Mouse (Mus musculus): ENCODE data around the gene Rbm17. TPM values are rescaled to one million over a fixed set of nuclear protein-coding genes. Genes with fewer than 3 reads are reported as not detected.

Gene Rbm17
- polyA plus RNA-seq (2012; ENCODE audit: insufficient read depth, insufficient read length, missing spikeins) = 45.1 and 48.5 TPM in 2 replicates

- Histone ChIP-seq H3K27ac (replicated peaks; ENCODE audit: low read depth, low read length) (peak within 1 kb of the TSS; percentile 36), H3K4me3 (ENCODE audit: insufficient read depth, low read depth, low read length) (peak within 1 kb of the TSS; percentile 83), H3K4me1 (ENCODE audit: control insufficient read depth, insufficient read depth, insufficient read length, low read length) (peaks cover 7% of the 10 kb centered on the region; the same call in 1 of the 2 replicates)
Measured at GRCm38 (mm10) chr2:11604053-11604452, at the start of gene Rbm17. Gene Rbm17 (minus strand): TSS chr2:11604153.

GRCm38 (mm10) chr2:11653330-11653729 lies 49.4 kb upstream of the Rbm17 start:
- no peak overlapping the region for H3K27ac ChIP-seq (replicated peaks; ENCODE audit: low read depth, low read length)
- 0 out of 2 replicates have a peak, but pooled peaks cover 3% of the 10 kb centered on the region for H3K4me1 ChIP-seq (ENCODE audit: control insufficient read depth, insufficient read depth, insufficient read length, low read length)
- H3K4me3 ChIP-seq (ENCODE audit: insufficient read depth, low read depth, low read length) = no peak overlapping the region

GRCm38 (mm10) chr2:11652780-11653179 lies 48.8 kb upstream of the Rbm17 start:
- no peak overlapping the region for H3K27ac ChIP-seq (replicated peaks; ENCODE audit: low read depth, low read length)
- 0 out of 2 replicates have a peak, but pooled peaks cover 3% of the 10 kb centered on the region for H3K4me1 ChIP-seq (ENCODE audit: control insufficient read depth, insufficient read depth, insufficient read length, low read length)
- no peak overlapping the region for H3K4me3 ChIP-seq (ENCODE audit: insufficient read depth, low read depth, low read length)

GRCm38 (mm10) chr2:11652196-11652595 lies 48.2 kb upstream of the Rbm17 start:
- H3K4me3 ChIP-seq (ENCODE audit: insufficient read depth, low read depth, low read length) = no peak overlapping the region
- H3K27ac ChIP-seq (replicated peaks; ENCODE audit: low read depth, low read length) = no peak overlapping the region
- peaks cover 3% of the 10 kb centered on the region; the same call in 1 of the 2 replicates for H3K4me1 ChIP-seq (ENCODE audit: control insufficient read depth, insufficient read depth, insufficient read length, low read length)

GRCm38 (mm10) chr2:11651476-11651875 lies 47.5 kb upstream of the Rbm17 start:
- H3K4me1 ChIP-seq (ENCODE audit: control insufficient read depth, insufficient read depth, insufficient read length, low read length) = peaks cover 3% of the 10 kb centered on the region; the same call in 1 of the 2 replicates
- no peak overlapping the region for H3K4me3 ChIP-seq (ENCODE audit: insufficient read depth, low read depth, low read length)
- H3K27ac ChIP-seq (replicated peaks; ENCODE audit: low read depth, low read length) = no peak overlapping the region

DNA sequence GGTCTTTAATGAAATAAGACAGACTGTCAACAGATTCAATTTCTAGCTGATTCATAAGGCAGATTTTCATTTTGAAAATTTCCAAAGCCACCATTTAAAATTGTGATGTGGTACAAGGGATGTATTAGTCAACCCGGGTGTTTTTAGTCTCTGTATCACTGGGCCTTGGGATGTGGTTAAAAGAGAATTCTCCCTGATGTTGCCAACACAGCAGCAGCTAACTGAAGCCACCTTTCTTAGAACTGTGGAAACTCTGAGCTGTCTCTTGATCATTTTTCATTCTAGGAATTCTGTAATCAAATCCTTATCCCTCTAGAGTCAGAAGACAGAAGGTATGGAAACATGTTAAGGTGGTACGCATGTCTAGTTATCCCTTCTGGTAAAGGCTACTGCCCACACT lies 41.3 kb upstream of the Rbm17 start:
- no peak overlapping the region for H3K27ac ChIP-seq (replicated peaks; ENCODE audit: low read depth, low read length)
- H3K4me1 ChIP-seq (ENCODE audit: control insufficient read depth, insufficient read depth, insufficient read length, low read length) = peaks cover 2% of the 10 kb centered on the region
- H3K4me3 ChIP-seq (ENCODE audit: insufficient read depth, low read depth, low read length) = no peak overlapping the region

GRCm38 (mm10) chr2:11644057-11644456 lies 40.1 kb upstream of the Rbm17 start:
- H3K27ac ChIP-seq (replicated peaks; ENCODE audit: low read depth, low read length) = no peak overlapping the region
- no peak overlapping the region for H3K4me3 ChIP-seq (ENCODE audit: insufficient read depth, low read depth, low read length)
- peaks cover 2% of the 10 kb centered on the region for H3K4me1 ChIP-seq (ENCODE audit: control insufficient read depth, insufficient read depth, insufficient read length, low read length)

DNA sequence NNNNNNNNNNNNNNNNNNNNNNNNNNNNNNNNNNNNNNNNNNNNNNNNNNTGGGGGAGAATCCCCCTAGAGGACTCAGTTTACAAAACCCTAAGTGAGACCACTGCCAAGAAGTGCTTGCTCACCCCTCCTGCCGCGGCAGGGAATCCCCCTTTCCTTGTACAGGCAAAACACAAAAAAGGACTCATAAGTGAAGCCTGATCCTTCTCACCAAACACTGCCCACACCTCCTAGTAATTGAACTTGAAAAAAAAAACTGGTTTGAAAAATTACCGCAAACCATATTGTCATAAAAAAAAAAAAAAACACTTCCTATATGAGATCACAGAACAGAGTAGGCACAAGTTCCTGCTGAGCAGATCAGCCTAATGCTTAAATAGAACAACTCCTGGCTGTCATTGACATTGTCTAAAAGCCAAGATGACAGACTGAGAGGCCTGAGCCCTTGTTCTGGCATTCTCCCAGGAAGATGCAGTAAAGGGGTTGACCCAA lies 38.5 kb upstream of the Rbm17 start, which contains the start of gene Il2ra:
Il2ra (plus strand) TSS at position 357 of the 491 bp plus-strand sequence.
- Histone ChIP-seq H3K27ac (replicated peaks; ENCODE audit: low read depth, low read length) (peak within 1 kb of the TSS; percentile 40), H3K4me1 (ENCODE audit: control insufficient read depth, insufficient read depth, insufficient read length, low read length) (peaks cover 2% of the 10 kb centered on the region), H3K4me3 (ENCODE audit: insufficient read depth, low read depth, low read length) (no peak within 1 kb of the TSS)

GRCm38 (mm10) chr2:11637115-11637514 lies 33.2 kb upstream of the Rbm17 start:
- peaks cover 1% of the 10 kb centered on the region; the same call in 1 of the 2 replicates for H3K4me1 ChIP-seq (ENCODE audit: control insufficient read depth, insufficient read depth, insufficient read length, low read length)
- no peak overlapping the region for H3K4me3 ChIP-seq (ENCODE audit: insufficient read depth, low read depth, low read length)
- no peak overlapping the region for H3K27ac ChIP-seq (replicated peaks; ENCODE audit: low read depth, low read length)

DNA sequence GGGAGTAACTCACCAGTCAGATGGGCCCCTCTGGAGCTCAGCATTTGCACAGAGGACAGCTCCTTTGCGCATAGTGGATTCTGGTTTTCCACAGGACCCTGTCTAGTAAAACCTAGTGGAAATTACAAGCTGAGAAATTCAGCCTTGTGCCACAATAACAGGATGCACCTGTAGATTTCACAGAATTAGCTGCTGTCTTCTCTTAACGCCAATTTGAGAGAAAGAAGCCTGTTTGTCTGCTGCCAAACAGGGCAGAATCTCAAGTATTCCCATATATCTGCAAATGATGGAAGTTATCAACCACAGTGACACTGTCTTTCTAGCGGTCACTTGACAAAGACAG lies 32.2 kb upstream of the Rbm17 start:
- Histone ChIP-seq H3K4me3 (ENCODE audit: insufficient read depth, low read depth, low read length) (no peak overlapping the region), H3K27ac (replicated peaks; ENCODE audit: low read depth, low read length) (no peak overlapping the region), H3K4me1 (ENCODE audit: control insufficient read depth, insufficient read depth, insufficient read length, low read length) (no peaks in the 10 kb centered on the region)

- no peak overlapping the region for H3K27ac ChIP-seq (replicated peaks; ENCODE audit: low read depth, low read length)
Measured at GRCm38 (mm10) chr2:11635471-11636137, 31.7 kb upstream of the Rbm17 start.

DNA sequence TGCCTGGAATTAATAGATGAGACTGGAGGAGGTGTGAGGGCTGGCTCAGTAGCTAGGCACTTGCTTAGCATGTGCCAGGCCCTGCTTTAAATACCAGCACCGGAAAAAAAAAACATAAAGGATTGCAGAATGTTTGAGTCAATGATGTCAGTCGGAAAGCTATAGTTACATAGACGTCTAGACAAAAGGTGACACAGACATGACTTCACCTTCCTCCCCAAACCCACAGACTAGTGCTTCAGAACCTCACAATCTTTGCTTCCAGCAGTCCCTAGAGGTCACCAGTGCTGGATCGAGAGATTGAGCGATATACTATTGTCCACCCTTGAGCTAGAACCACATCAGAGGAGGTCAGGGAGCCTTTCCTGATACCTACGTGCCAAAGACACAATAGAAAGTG lies 31.1 kb upstream of the Rbm17 start:
- Histone ChIP-seq H3K27ac (replicated peaks; ENCODE audit: low read depth, low read length) (no peak overlapping the region), H3K4me1 (ENCODE audit: control insufficient read depth, insufficient read depth, insufficient read length, low read length) (no peaks in the 10 kb centered on the region), H3K4me3 (ENCODE audit: insufficient read depth, low read depth, low read length) (no peak overlapping the region)

More at GRCm38 (mm10) chr2:11635471-11636137, 31.7 kb upstream of the Rbm17 start:
- no peak overlapping the region for H3K4me3 ChIP-seq (ENCODE audit: insufficient read depth, low read depth, low read length)
- H3K4me1 ChIP-seq (ENCODE audit: control insufficient read depth, insufficient read depth, insufficient read length, low read length) = no peaks in the 10 kb centered on the region

DNA sequence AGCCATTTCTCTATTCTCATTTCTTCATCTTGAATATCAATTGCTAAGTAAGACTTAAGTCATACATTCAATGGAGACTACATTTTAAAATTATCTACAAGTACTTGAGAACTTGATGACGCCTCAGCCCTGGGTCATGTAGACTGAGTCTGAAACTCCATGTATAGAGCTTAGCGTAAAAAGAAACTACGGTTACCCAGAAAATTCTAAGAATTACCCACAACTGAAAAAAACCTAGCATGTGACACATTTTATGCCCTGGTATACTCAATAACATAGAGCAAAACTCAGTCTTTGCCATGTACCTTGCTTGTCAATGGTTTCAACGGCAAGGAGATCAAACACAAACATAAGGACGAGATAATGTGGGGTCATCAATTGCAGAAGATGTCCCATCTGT lies 21.9 kb upstream of the Rbm17 start, which contains the start of gene Gm17490:
Gm17490 (minus strand) TSS at position 375 of the 400 bp plus-strand sequence.
- Histone ChIP-seq H3K4me3 (ENCODE audit: insufficient read depth, low read depth, low read length) (no peak within 1 kb of the TSS), H3K27ac (replicated peaks; ENCODE audit: low read depth, low read length) (no peak within 1 kb of the TSS), H3K4me1 (ENCODE audit: control insufficient read depth, insufficient read depth, insufficient read length, low read length) (no peaks in the 10 kb centered on the region)

DNA sequence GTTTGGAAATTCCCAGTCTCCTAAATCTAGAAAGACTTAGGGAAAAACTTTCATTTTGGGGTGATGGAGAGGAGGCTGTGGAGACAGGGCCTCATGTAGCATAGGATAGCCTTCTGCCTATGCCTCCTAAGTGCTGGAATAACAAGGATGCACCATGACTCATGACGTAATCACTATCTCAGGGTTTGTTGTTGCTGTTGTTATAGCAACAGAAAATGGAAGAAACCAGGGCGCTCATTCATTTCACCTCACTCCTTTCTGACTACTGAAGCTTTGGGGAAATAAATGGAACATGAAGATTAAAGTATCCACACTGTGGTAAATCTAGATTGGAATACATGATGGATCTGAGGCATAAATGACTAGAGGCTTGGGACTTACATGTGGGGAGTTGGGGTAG lies 19.8 kb upstream of the Rbm17 start:
- Histone ChIP-seq H3K27ac (replicated peaks; ENCODE audit: low read depth, low read length) (no peak overlapping the region), H3K4me1 (ENCODE audit: control insufficient read depth, insufficient read depth, insufficient read length, low read length) (no peaks in the 10 kb centered on the region), H3K4me3 (ENCODE audit: insufficient read depth, low read depth, low read length) (no peak overlapping the region)

DNA sequence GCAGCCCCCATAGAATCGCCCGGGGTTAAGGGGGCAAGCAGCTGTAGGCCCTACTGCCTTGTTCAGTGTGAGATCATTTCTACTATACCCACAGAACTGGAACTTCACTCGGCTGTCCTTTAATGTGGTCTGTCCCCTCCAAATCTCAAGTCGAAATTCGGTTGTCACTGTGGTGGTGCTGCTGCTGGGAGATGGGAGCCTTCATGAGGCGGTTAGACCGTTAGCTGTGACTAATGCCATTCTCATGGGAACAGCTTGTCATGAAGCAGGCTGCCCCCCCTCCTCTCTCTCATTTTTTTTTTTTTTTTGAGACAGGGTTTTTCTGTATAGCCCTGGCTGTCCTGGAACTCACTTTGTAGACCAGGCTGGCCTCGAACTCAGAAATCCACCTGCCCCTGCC lies 19.2 kb upstream of the Rbm17 start:
- H3K4me1 ChIP-seq (ENCODE audit: control insufficient read depth, insufficient read depth, insufficient read length, low read length) = no peaks in the 10 kb centered on the region
- no peak overlapping the region for H3K4me3 ChIP-seq (ENCODE audit: insufficient read depth, low read depth, low read length)
- H3K27ac ChIP-seq (replicated peaks; ENCODE audit: low read depth, low read length) = no peak overlapping the region

GRCm38 (mm10) chr2:11619598-11619997 lies 15.6 kb upstream of the Rbm17 start:
- no peaks in the 10 kb centered on the region for H3K4me1 ChIP-seq (ENCODE audit: control insufficient read depth, insufficient read depth, insufficient read length, low read length)
- H3K27ac ChIP-seq (replicated peaks; ENCODE audit: low read depth, low read length) = no peak overlapping the region
- H3K4me3 ChIP-seq (ENCODE audit: insufficient read depth, low read depth, low read length) = no peak overlapping the region

All from brown adipose tissue, adult 24 weeks (tissue).